Comparison of ENCODE assay signal across 1 mouse cellular context in the genomic region with DNA sequence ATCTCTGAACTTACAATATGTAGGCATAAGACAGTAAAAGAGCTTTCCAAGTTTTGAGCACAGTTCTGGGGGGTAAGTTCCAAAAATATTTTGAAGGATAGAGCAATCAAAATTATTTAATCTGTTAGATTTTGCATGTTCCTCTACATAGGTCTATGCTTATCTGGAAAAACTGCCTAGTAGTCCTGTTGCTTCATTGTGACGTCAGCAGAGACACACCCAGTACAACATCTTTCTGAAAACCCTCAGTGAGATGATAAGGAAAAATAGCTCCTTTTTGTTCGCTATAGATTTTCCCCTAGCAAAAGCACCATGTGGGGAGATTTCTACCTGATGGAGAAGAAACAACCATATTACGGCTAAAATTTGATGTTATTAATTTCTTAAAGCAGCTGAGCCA.
TF ChIP-seq lines count a peak whose summit lies in the region.

No protein-coding gene starts in this region.

TF ChIP-seq in MEL, 35 proteins besides CTCF, POLR2A, EP300 and RAD21:
- TF ChIP-seq ETS1 (IDR thresholded peaks at IDR 0.05; ENCODE audit: low read depth, low read length) (peak; percentile 53; the same call in 1 of the 2 replicates), JUND (IDR thresholded peaks at IDR 0.05; ENCODE audit: low read depth, low read length) (no peak), GATA1 (IDR thresholded peaks at IDR 0.05; ENCODE audit: low read depth, low read length) (peak; percentile 52; the same call in 1 of the 2 replicates), RCOR1 (IDR thresholded peaks at IDR 0.05; ENCODE audit: low read depth, low read length) (peak; percentile 39; the same call in 1 of the 2 replicates)
